Mouse (Mus musculus): Measurements from ENCODE around the gene Gm9936. TPM values are rescaled to one million over a fixed set of nuclear protein-coding genes. Genes with fewer than 3 reads are reported as not detected.

Gene Gm9936
- total and polyA plus RNA-seq, 3 experiments, result 0.04 to 0.26 TPM; not detected in 1

DNA sequence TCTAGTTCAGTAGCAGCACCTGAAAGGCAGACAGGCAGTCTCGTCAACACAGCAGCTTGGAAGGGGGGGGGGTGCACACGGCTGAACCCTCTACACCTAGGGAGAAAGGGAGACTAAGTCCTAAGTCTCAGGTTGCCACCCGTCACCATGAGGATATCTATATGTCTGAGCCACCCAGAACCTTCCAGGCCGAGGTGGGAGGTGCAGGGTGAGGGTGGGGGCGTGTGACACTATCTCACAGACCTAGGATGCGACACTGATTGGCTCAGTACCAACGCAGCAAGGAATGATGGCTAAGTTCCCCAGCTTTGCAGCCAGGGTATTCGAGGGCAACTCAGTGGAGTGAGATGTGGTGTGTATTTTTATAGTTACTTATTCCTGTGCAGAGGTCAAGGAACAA is 50.1 kb downstream of the Gm9936 start:
- no peak overlapping the region for H3K4me2 ChIP-seq (ENCODE audit: insufficient read depth, low read depth, poor library complexity, severe bottlenecking)
- in situ Hi-C loops (cut with MboI; ENCODE audit: low pct_ligation_motif_present, low pct_unique_long_range_greater_than_20kb, low sequenced_read_pairs), result no loop called here

DNA sequence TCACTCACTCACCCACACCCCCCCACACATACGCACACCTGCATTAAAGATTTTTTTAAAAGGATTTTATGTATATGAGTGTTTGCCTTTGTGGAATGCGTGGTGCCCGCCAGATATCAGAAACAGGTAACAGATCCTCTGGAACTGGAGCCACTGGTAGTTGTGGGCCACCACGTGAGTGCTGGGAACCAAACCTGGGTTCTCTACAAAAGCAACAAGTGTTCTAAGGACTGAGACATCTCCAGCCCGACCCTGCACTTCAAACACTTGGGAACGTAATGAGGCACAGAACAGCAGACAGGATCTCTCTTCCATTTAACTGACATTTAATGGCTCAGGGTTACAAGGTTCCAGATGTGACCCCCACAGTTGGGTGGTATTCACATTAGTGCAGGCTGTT is 50.6 kb downstream of the Gm9936 start:
- H3K4me3 ChIP-seq (replicated peaks in 1 of 3; ENCODE audit: low read depth in 2 of 3, low read length in 2 of 3, poor library complexity in 1 of 3), result no peak overlapping the region
- no peaks in the 10 kb centered on the region for H3K9me3 ChIP-seq (replicated peaks; ENCODE audit: low read length)
- no peak overlapping the region for H3K9ac ChIP-seq (ENCODE audit: insufficient read depth, low read depth)
- H3K36me3 ChIP-seq (replicated peaks in 1 of 2; ENCODE audit: control insufficient read depth in 1 of 2, insufficient read depth in 1 of 2, low read length in 1 of 2), result peaks cover 38 to 81% of the 10 kb centered on the region in 2 experiments
- H3K4me2 ChIP-seq (ENCODE audit: insufficient read depth, low read depth, poor library complexity, severe bottlenecking), result no peak overlapping the region
- H3K27me3 ChIP-seq (replicated peaks), result no peaks in the 10 kb centered on the region
- in situ Hi-C loops (cut with MboI; ENCODE audit: low pct_ligation_motif_present, low pct_unique_long_range_greater_than_20kb, low sequenced_read_pairs), result no loop called here
- peaks cover 5 to 13% of the 10 kb centered on the region in 2 experiments; a peak in 3 of 4 replicates for H3K4me1 ChIP-seq (ENCODE audit: control insufficient read depth in 1 of 2, insufficient read depth in 2 of 2)
- 0 out of 2 replicates have a peak, but pooled peaks cover 2% of the 10 kb centered on the region for H3K79me2 ChIP-seq (replicated peaks; ENCODE audit: control insufficient read depth, extremely low read depth, insufficient read depth, poor library complexity, severe bottlenecking)
- no peak for DNase-seq (ENCODE audit: extremely low read depth)
- dilution Hi-C loops (cut with MboI; ENCODE audit: extremely low pct_ligation_motif_present, extremely low pct_unique_long_range_greater_than_20kb, low sequenced_read_pairs), result no loop called here
- TF ChIP-seq JUN (IDR thresholded peaks at IDR 0.05; ENCODE audit: insufficient read depth, low read depth, low read length) (no peak), TBP (conservative IDR thresholded peaks at IDR 0.05; ENCODE audit: low read depth, low read length) (no peak), E2F4 (IDR thresholded peaks at IDR 0.05; ENCODE audit: insufficient replicate concordance, low read depth, low read length) (no peak), MYC (IDR thresholded peaks at IDR 0.05; ENCODE audit: low read depth, low read length) (no peak), POLR2A (IDR thresholded peaks at IDR 0.05; ENCODE audit: low read depth, low read length) (no peak), HCFC1 (IDR thresholded peaks at IDR 0.05; ENCODE audit: low read depth, low read length) (no peak), TCF12 (IDR thresholded peaks at IDR 0.05; ENCODE audit: low read depth, low read length) (no peak), ZC3H11A (IDR thresholded peaks at IDR 0.05; ENCODE audit: low read depth, low read length) (no peak), NRF1 (IDR thresholded peaks at IDR 0.05; ENCODE audit: low read depth, low read length) (no peak), CTCF (conservative IDR thresholded peaks at IDR 0.05 in 1 of 2, IDR thresholded peaks at IDR 0.05 in 1 of 2; ENCODE audit: low read depth in 2 of 2, low read length in 2 of 2) (no peak), CHD1 (IDR thresholded peaks at IDR 0.05; ENCODE audit: low read depth, low read length) (no peak), MXI1 (IDR thresholded peaks at IDR 0.05; ENCODE audit: low read depth, low read length) (no peak), BHLHE40 (IDR thresholded peaks at IDR 0.05; ENCODE audit: low read depth, low read length) (no peak), EP300 (IDR thresholded peaks at IDR 0.05; ENCODE audit: low read length) (no peak), SMC3 (IDR thresholded peaks at IDR 0.05; ENCODE audit: low read depth, low read length) (no peak), MAX (IDR thresholded peaks at IDR 0.05; ENCODE audit: low read length) (no peak), ETS1 (conservative IDR thresholded peaks at IDR 0.05; ENCODE audit: low read depth, low read length) (no peak), NELFE (IDR thresholded peaks at IDR 0.05; ENCODE audit: low read depth, low read length) (no peak), ZKSCAN1 (IDR thresholded peaks at IDR 0.05; ENCODE audit: borderline replicate concordance, low read depth, low read length) (no peak)
- H3K27ac ChIP-seq (ENCODE audit: insufficient read depth, low read depth), result no peak overlapping the region

More for the DNA sequence above, 50.1 kb downstream of the Gm9936 start:
- TF ChIP-seq ZMIZ1 (IDR thresholded peaks at IDR 0.05; ENCODE audit: low read depth, low read length), result no peak
- no peak for TF ChIP-seq POLR2A (IDR thresholded peaks at IDR 0.05; ENCODE audit: low read depth, low read length)
- no peak for TF ChIP-seq NELFE (IDR thresholded peaks at IDR 0.05; ENCODE audit: low read depth, low read length)
- no peak for TF ChIP-seq EP300 (IDR thresholded peaks at IDR 0.05; ENCODE audit: low read length)
- no peak for TF ChIP-seq KAT2A (IDR thresholded peaks at IDR 0.05; ENCODE audit: insufficient replicate concordance, low read length)
- 0 out of 2 replicates have a peak, but pooled peaks cover 2% of the 10 kb centered on the region for H3K79me2 ChIP-seq (replicated peaks; ENCODE audit: control insufficient read depth, extremely low read depth, insufficient read depth, poor library complexity, severe bottlenecking)
- peaks cover 34 to 76% of the 10 kb centered on the region in 2 experiments for H3K36me3 ChIP-seq (replicated peaks in 1 of 2; ENCODE audit: control insufficient read depth in 1 of 2, insufficient read depth in 1 of 2, low read length in 1 of 2)
- peaks cover 5 to 13% of the 10 kb centered on the region in 2 experiments; a peak in 3 of 4 replicates for H3K4me1 ChIP-seq (ENCODE audit: control insufficient read depth in 1 of 2, insufficient read depth in 2 of 2)
- no peak overlapping the region for H3K4me3 ChIP-seq (replicated peaks in 1 of 3; ENCODE audit: low read depth in 2 of 3, low read length in 2 of 3, poor library complexity in 1 of 3)
- H3K9ac ChIP-seq (ENCODE audit: insufficient read depth, low read depth), result no peak overlapping the region
- H3K9me3 ChIP-seq (replicated peaks; ENCODE audit: low read length), result no peaks in the 10 kb centered on the region
- H3K27ac ChIP-seq (ENCODE audit: insufficient read depth, low read depth), result no peak overlapping the region
- no peak for DNase-seq (ENCODE audit: extremely low read depth)
- dilution Hi-C loops (cut with MboI; ENCODE audit: extremely low pct_ligation_motif_present, extremely low pct_unique_long_range_greater_than_20kb, low sequenced_read_pairs), result no loop called here
- no peaks in the 10 kb centered on the region for H3K27me3 ChIP-seq (replicated peaks)
